Mouse (Mus musculus) intestine, embryonic 15.5 days (tissue): ENCODE measurements around the gene Vac14. TPM values are rescaled to one million over a fixed set of nuclear protein-coding genes. Genes with fewer than 3 reads are reported as not detected.
A peak's percentile ranks its signal among the peaks of the same experiment; 100 is the strongest.

Source experiments
- ATAC-seq: fragments of 200-750 bp; cut with Nextera tagmentation; 2 replicates; pipeline ENCODE4 v1.8.0; 2017; ENCODE audit warnings: moderate TSS enrichment, moderate library complexity
- H3K27ac ChIP-seq: fragments of 300-500 bp; sonication (generic); 2 replicates; pipeline ENCODE4 v1.5.1; 2015; ENCODE audit warnings: mild to moderate bottlenecking, inconsistent platforms
- H3K27me3 ChIP-seq: fragments of 300-500 bp; sonication (generic); replicated peaks from 2 replicates; pipeline ENCODE4 v1.6.1; 2015; ENCODE audit warnings: inconsistent platforms
- H3K36me3 ChIP-seq: fragments of 300-500 bp; sonication (generic); 2 replicates; pipeline ENCODE4 v1.6.1; 2015; ENCODE audit warnings: inconsistent platforms
- H3K4me1 ChIP-seq: fragments of 300-500 bp; sonication (generic); replicated peaks from 2 replicates; pipeline ENCODE4 v1.6.1; 2015; ENCODE audit warnings: inconsistent platforms
- H3K4me2 ChIP-seq: fragments of 300-500 bp; sonication (generic); replicated peaks from 2 replicates; pipeline ENCODE4 v1.6.1; 2015; ENCODE audit warnings: mild to moderate bottlenecking, inconsistent platforms
- H3K4me3 ChIP-seq: fragments of 300-500 bp; sonication (generic); replicated peaks from 2 replicates; pipeline ENCODE4 v1.5.1; 2015; ENCODE audit warnings: inconsistent platforms
- H3K9ac ChIP-seq: fragments of 300-500 bp; sonication (generic); 2 replicates; pipeline ENCODE4 v1.6.1; 2015; ENCODE audit warnings: inconsistent platforms
- H3K9me3 ChIP-seq: fragments of 300-500 bp; sonication (generic); 2 replicates; pipeline ENCODE4 v1.6.1; 2016; ENCODE audit warnings: inconsistent platforms
- WGBS: fragments of 180-500 bp; shearing (Covaris S2); methylation state at CpG from one replicate; pipeline ENCODE4 v1.1.7; 2015; 5-methylcytosine and 5-hydroxymethylcytosine counted together
- polyA plus RNA-seq: library from polyadenylated mRNA; unstranded; fragments of >200 nt; fragmentation: Nextera tagmentation; extraction: Ambion mirVana; gene quantifications from 2 replicates; pipeline ENCODE4 v1.2.1, GENCODE M21; 2015

Vac14 gene
- polyA plus RNA-seq, 1 experiment from 2014 or later = 23.1 TPM

GRCm38 (mm10) chr8:110671309-110671708 lies 52.9 kb downstream of the Vac14 start:
- H3K9ac ChIP-seq = no peak overlapping the region
- H3K4me3 ChIP-seq = no peak overlapping the region
- no peaks in the 10 kb centered on the region for H3K36me3 ChIP-seq
- H3K9me3 ChIP-seq = no peaks in the 10 kb centered on the region
- ATAC-seq = no peak
- 0 out of 2 replicates have a peak, but pooled peaks cover 4% of the 10 kb centered on the region for H3K4me1 ChIP-seq
- WGBS = 85% methylated on average over 6 of the region's 6 CpGs
- no peaks in the 10 kb centered on the region for H3K27me3 ChIP-seq
- H3K27ac ChIP-seq = no peak overlapping the region
- no peak overlapping the region for H3K4me2 ChIP-seq

- no peak for ATAC-seq
- Histone ChIP-seq H3K4me1 (0 out of 2 replicates have a peak, but pooled peaks cover 4% of the 10 kb centered on the region), H3K27ac (peak overlapping the region; percentile 17; the same call in 1 of the 2 replicates), H3K27me3 (no peaks in the 10 kb centered on the region), H3K36me3 (no peaks in the 10 kb centered on the region), H3K4me2 (no peak overlapping the region), H3K4me3 (no peak overlapping the region), H3K9me3 (no peaks in the 10 kb centered on the region), H3K9ac (no peak overlapping the region)
- WGBS = 86% methylated on average over 2 of the region's 2 CpGs
Measured at GRCm38 (mm10) chr8:110672133-110672532, 53.7 kb downstream of the Vac14 start.

- Histone ChIP-seq H3K4me2 (no peak overlapping the region), H3K36me3 (no peaks in the 10 kb centered on the region), H3K4me1 (0 out of 2 replicates have a peak, but pooled peaks cover 4% of the 10 kb centered on the region), H3K27ac (no peak overlapping the region), H3K4me3 (no peak overlapping the region), H3K9ac (no peak overlapping the region), H3K9me3 (no peaks in the 10 kb centered on the region), H3K27me3 (no peaks in the 10 kb centered on the region)
- 74% methylated on average over 2 of the region's 2 CpGs for WGBS
- ATAC-seq = no peak
Measured at GRCm38 (mm10) chr8:110673168-110673567, 54.8 kb downstream of the Vac14 start.

DNA sequence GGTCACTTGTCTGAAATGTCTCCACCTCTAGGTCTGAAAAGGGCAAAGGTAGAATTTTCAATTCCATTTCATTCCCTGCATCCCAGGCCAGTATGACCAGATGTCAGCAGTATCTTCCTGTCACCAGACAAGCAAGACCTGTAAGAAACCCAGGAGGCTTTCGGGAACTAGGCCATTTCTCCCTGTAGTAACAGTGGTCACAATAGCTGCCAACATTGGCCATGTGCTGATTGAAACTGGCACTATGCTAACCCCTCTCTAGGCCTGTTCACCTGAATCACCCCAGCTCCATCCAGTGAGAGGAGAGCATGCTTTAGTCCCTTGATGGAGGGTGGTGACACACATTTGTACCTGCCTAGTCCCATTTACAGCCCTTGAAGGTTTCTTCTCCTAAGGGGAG lies 56.2 kb downstream of the Vac14 start:
- Histone ChIP-seq H3K4me3 (no peak overlapping the region), H3K36me3 (no peaks in the 10 kb centered on the region), H3K27me3 (no peaks in the 10 kb centered on the region), H3K27ac (no peak overlapping the region), H3K4me2 (no peak overlapping the region), H3K4me1 (0 out of 2 replicates have a peak, but pooled peaks cover 4% of the 10 kb centered on the region), H3K9me3 (no peaks in the 10 kb centered on the region), H3K9ac (no peak overlapping the region)
- ATAC-seq = no peak
- 88% methylated on average over 1 of the region's 1 CpGs for whole genome bisulfite sequencing

- no peak overlapping the region for H3K4me3 ChIP-seq
- H3K9me3 ChIP-seq = no peaks in the 10 kb centered on the region
- H3K4me1 ChIP-seq = 0 out of 2 replicates have a peak, but pooled peaks cover 4% of the 10 kb centered on the region
- no peaks in the 10 kb centered on the region for H3K36me3 ChIP-seq
- H3K9ac ChIP-seq = no peak overlapping the region
- 59% methylated on average over 5 of the region's 5 CpGs for WGBS
- H3K27me3 ChIP-seq = no peaks in the 10 kb centered on the region
- H3K4me2 ChIP-seq = no peak overlapping the region
- no peak overlapping the region for H3K27ac ChIP-seq
- no peak for ATAC-seq
Measured at GRCm38 (mm10) chr8:110676702-110677101, 58.3 kb downstream of the Vac14 start.

GRCm38 (mm10) chr8:110677174-110677660 lies 58.8 kb downstream of the Vac14 start:
- no peak for ATAC-seq
- Histone ChIP-seq H3K4me1 (no peaks in the 10 kb centered on the region), H3K4me3 (no peak overlapping the region), H3K9ac (no peak overlapping the region), H3K4me2 (no peak overlapping the region), H3K27me3 (no peaks in the 10 kb centered on the region), H3K36me3 (no peaks in the 10 kb centered on the region), H3K27ac (no peak overlapping the region), H3K9me3 (no peaks in the 10 kb centered on the region)
- 88% methylated on average over 5 of the region's 5 CpGs for WGBS

DNA sequence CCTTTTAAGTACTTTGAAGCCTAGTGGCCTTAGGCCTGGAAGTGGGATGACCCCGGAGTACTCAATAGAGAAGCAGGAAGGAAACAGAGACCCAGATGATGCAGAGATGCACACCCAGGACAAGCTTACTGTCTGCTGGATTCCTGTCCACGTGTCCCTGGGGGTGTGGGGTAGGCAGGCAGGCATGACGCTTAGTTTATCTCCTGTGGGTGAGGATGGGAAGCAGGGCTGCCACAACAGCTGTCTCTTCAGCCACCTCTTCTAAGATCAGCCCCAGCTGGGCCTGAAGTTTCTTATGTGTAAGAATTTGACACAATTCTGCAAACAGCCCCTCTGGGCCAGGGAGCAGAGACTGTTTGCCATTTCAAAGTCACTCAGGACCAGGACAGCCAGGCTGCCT lies 60.6 kb downstream of the Vac14 start:
- Histone ChIP-seq H3K36me3 (0 out of 2 replicates have a peak, but pooled peaks cover 8% of the 10 kb centered on the region), H3K4me2 (no peak overlapping the region), H3K27ac (no peak overlapping the region), H3K9ac (no peak overlapping the region), H3K4me1 (no peaks in the 10 kb centered on the region), H3K9me3 (no peaks in the 10 kb centered on the region), H3K4me3 (no peak overlapping the region), H3K27me3 (no peaks in the 10 kb centered on the region)
- WGBS = 67% methylated on average over 3 of the region's 3 CpGs
- no peak for ATAC-seq

- H3K9ac ChIP-seq = no peak overlapping the region
- H3K4me2 ChIP-seq = no peak overlapping the region
- H3K27me3 ChIP-seq = no peaks in the 10 kb centered on the region
- H3K27ac ChIP-seq = no peak overlapping the region
- peak; percentile 36; the same call in 1 of the 2 replicates for ATAC-seq
- peaks cover 15% of the 10 kb centered on the region for H3K36me3 ChIP-seq
- H3K4me1 ChIP-seq = peaks cover 4% of the 10 kb centered on the region; the same call in 1 of the 2 replicates
- H3K9me3 ChIP-seq = no peaks in the 10 kb centered on the region
- 72% methylated on average over 5 of the region's 5 CpGs for WGBS
- no peak overlapping the region for H3K4me3 ChIP-seq
Measured at GRCm38 (mm10) chr8:110687726-110688125, 69.3 kb downstream of the Vac14 start.

GRCm38 (mm10) chr8:110689961-110690360 lies 71.6 kb downstream of the Vac14 start:
- Histone ChIP-seq H3K27me3 (no peaks in the 10 kb centered on the region), H3K4me2 (no peak overlapping the region), H3K36me3 (peaks cover 3% of the 10 kb centered on the region; the same call in 1 of the 2 replicates), H3K4me1 (peaks cover 4% of the 10 kb centered on the region; the same call in 1 of the 2 replicates), H3K27ac (no peak overlapping the region), H3K9me3 (no peaks in the 10 kb centered on the region), H3K9ac (no peak overlapping the region), H3K4me3 (no peak overlapping the region)
- ATAC-seq = no peak
- WGBS = 83% methylated on average over 9 of the region's 9 CpGs

GRCm38 (mm10) chr8:110694226-110694625 lies 75.8 kb downstream of the Vac14 start:
- no peaks in the 10 kb centered on the region for H3K9me3 ChIP-seq
- ATAC-seq = no peak
- WGBS = 75% methylated on average over 5 of the region's 5 CpGs
- no peak overlapping the region for H3K9ac ChIP-seq
- no peaks in the 10 kb centered on the region for H3K4me1 ChIP-seq
- H3K36me3 ChIP-seq = no peaks in the 10 kb centered on the region
- H3K4me2 ChIP-seq = no peak overlapping the region
- no peak overlapping the region for H3K27ac ChIP-seq
- H3K4me3 ChIP-seq = no peak overlapping the region
- H3K27me3 ChIP-seq = no peaks in the 10 kb centered on the region

DNA sequence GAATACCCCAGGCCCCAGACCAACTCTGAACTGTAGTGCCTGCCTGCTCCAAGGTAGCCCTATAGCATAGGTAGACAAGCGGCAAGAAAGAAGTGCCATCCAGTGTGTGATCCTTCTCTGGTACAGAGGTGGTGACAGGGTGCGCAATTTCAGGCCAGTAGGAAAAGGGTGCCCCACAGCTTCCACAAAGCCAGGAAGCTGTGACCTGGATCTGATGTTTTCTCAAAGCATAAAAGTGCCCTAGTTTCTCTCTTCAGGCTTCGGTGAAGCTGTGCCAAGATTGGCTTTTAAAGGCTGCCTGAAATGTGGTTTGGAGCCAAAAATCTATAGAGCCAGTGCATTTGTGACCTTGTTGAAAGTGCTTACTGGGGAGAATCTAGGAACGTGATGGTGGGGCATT lies 76.4 kb downstream of the Vac14 start:
- no peak overlapping the region for H3K4me3 ChIP-seq
- H3K36me3 ChIP-seq = no peaks in the 10 kb centered on the region
- 80% methylated on average over 4 of the region's 4 CpGs for WGBS
- H3K27ac ChIP-seq = no peak overlapping the region
- no peak for ATAC-seq
- no peaks in the 10 kb centered on the region for H3K4me1 ChIP-seq
- no peaks in the 10 kb centered on the region for H3K9me3 ChIP-seq
- no peak overlapping the region for H3K4me2 ChIP-seq
- no peak overlapping the region for H3K9ac ChIP-seq
- no peaks in the 10 kb centered on the region for H3K27me3 ChIP-seq

GRCm38 (mm10) chr8:110695431-110695830 lies 77.0 kb downstream of the Vac14 start:
- Histone ChIP-seq H3K27me3 (no peaks in the 10 kb centered on the region), H3K36me3 (no peaks in the 10 kb centered on the region), H3K4me3 (no peak overlapping the region), H3K9ac (no peak overlapping the region), H3K4me1 (no peaks in the 10 kb centered on the region), H3K27ac (no peak overlapping the region), H3K9me3 (no peaks in the 10 kb centered on the region), H3K4me2 (no peak overlapping the region)
- ATAC-seq = no peak
- 90% methylated on average over 5 of the region's 5 CpGs for WGBS

DNA sequence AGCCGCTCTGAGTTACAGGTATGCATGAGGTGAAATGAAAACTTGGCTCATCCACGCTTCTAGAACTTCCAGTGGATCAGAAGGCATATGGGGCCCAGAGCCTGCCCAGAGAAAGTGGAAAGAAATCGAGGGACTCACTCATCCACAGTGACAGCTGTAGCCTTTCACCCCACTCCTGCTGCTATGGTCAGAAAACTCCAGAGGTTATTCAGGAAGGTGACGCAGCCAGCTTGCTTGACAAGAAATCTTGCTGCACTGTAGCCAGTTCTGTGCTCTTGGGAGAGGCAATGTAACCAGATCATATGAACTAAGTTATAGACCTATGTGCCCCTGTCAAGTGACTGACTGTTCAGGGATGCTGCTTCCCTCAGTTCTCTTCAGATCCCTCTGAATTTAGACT lies 77.7 kb downstream of the Vac14 start:
- Histone ChIP-seq H3K27ac (no peak overlapping the region), H3K9me3 (no peaks in the 10 kb centered on the region), H3K9ac (no peak overlapping the region), H3K27me3 (no peaks in the 10 kb centered on the region), H3K4me1 (no peaks in the 10 kb centered on the region), H3K36me3 (no peaks in the 10 kb centered on the region), H3K4me2 (no peak overlapping the region), H3K4me3 (no peak overlapping the region)
- 84% methylated on average over 4 of the region's 4 CpGs for WGBS
- no peak for ATAC-seq
